Mouse (Mus musculus) gastrocnemius, adult 2 months (tissue): ENCODE measurements around the gene Klhl8. TPM values are rescaled to one million over a fixed set of nuclear protein-coding genes. Genes with fewer than 3 reads are reported as not detected.

Experiments used
- DNase-seq: peaks from one replicate; pipeline ENCODE4 v3.0.0; 2022
- H3K27ac ChIP-seq: fragments of 200-600 bp; 2 replicates; pipeline ENCODE4 v1.8.1; 2022; ENCODE audit warnings: mild to moderate bottlenecking
- H3K4me3 ChIP-seq: fragments of 200-600 bp; 2 replicates; pipeline ENCODE4 v1.8.1; 2022; ENCODE audit warnings: mild to moderate bottlenecking, moderate library complexity
- CTCF ChIP-seq: fragments of 200-600 bp; IDR thresholded peaks from 2 replicates; pipeline ENCODE4 v1.8.1; 2022; ENCODE audit warnings: antibody characterized with exemption, mild to moderate bottlenecking, moderate library complexity
- intact Hi-C: fragments of 180-260 bp; cut with DNase I; formaldehyde crosslinking; loops from one replicate; pipeline ENCODE4 v1.15.1; 2025
- total RNA-seq, 2 experiments: library from RNA; stranded (reverse); gene quantifications; 2 replicates each; pipeline ENCODE4 v1.2.3; 2021

Gene Klhl8
- total RNA-seq, 2 experiments from 2014 or later: 26.1 to 28.6 TPM

GRCm38 (mm10) chr5:103830886-103831285 lies 80.2 kb downstream of the Klhl8 start:
- Histone ChIP-seq H3K27ac (peak overlapping the region; percentile 86), H3K4me3 (peak overlapping the region; percentile 5; the same call in 1 of the 2 replicates)
- no peak for DNase-seq
- intact Hi-C loops: no loop called here
- TF ChIP-seq CTCF: peak; percentile 54

GRCm38 (mm10) chr5:103829158-103829557 lies 81.9 kb downstream of the Klhl8 start:
- Histone ChIP-seq H3K4me3 (no peak overlapping the region), H3K27ac (peak overlapping the region; percentile 86)
- no peak for DNase-seq
- TF ChIP-seq CTCF: no peak
- intact Hi-C loops: loop anchor here (10.0 kb wide), 1 partner anchor 484 kb away; no protein-coding TSS in a partner anchor

GRCm38 (mm10) chr5:103828729-103829128 lies 82.3 kb downstream of the Klhl8 start:
- no peak for DNase-seq

GRCm38 (mm10) chr5:103828304-103828703 lies 82.8 kb downstream of the Klhl8 start:
- H3K4me3 ChIP-seq: no peak overlapping the region
- intact Hi-C loops: loop anchor here (10.0 kb wide), 1 partner anchor 484 kb away; no protein-coding TSS in a partner anchor
- no peak for DNase-seq
- peak overlapping the region; percentile 86 for H3K27ac ChIP-seq
- TF ChIP-seq CTCF: no peak

More at GRCm38 (mm10) chr5:103828729-103829128, 82.3 kb downstream of the Klhl8 start:
- intact Hi-C loops: loop anchor here (10.0 kb wide), 1 partner anchor 484 kb away; no protein-coding TSS in a partner anchor
- TF ChIP-seq CTCF: no peak
- H3K4me3 ChIP-seq: no peak overlapping the region
- H3K27ac ChIP-seq: peak overlapping the region; percentile 86

- no peak for DNase-seq
- intact Hi-C loops: loop anchor here (10.0 kb wide), 1 partner anchor 478 kb away; no protein-coding TSS in a partner anchor
- peak overlapping the region; percentile 13; the same call in 1 of the 2 replicates for H3K27ac ChIP-seq
- TF ChIP-seq CTCF: no peak
- no peak overlapping the region for H3K4me3 ChIP-seq
Measured at GRCm38 (mm10) chr5:103822949-103823348, 88.1 kb downstream of the Klhl8 start.

- peak overlapping the region; percentile 76 for H3K27ac ChIP-seq
- no peak for TF ChIP-seq CTCF
- intact Hi-C loops: loop anchor here (10.0 kb wide), 1 partner anchor 477 kb away; no protein-coding TSS in a partner anchor
- H3K4me3 ChIP-seq: no peak overlapping the region; the same call in 1 of the 2 replicates
- no peak for DNase-seq
Measured at GRCm38 (mm10) chr5:103821500-103822298, 89.4 kb downstream of the Klhl8 start.

- intact Hi-C loops: loop anchor here (10.0 kb wide), 1 partner anchor 476 kb away; no protein-coding TSS in a partner anchor
- no peak for TF ChIP-seq CTCF
- no peak for DNase-seq
- peak overlapping the region; percentile 1; the same call in 1 of the 2 replicates for H3K4me3 ChIP-seq
- peak overlapping the region; percentile 76 for H3K27ac ChIP-seq
Measured at GRCm38 (mm10) chr5:103821062-103821461, 90.0 kb downstream of the Klhl8 start.

GRCm38 (mm10) chr5:103819674-103820073 lies 91.4 kb downstream of the Klhl8 start:
- intact Hi-C loops: loop anchor here (10.0 kb wide), 2 partner anchors 65 to 475 kb away; no protein-coding TSS in a partner anchor
- DNase-seq: no peak
- H3K27ac ChIP-seq: peak overlapping the region; percentile 76; the same call in 1 of the 2 replicates
- no peak for TF ChIP-seq CTCF
- no peak overlapping the region for H3K4me3 ChIP-seq

- intact Hi-C loops: loop anchor here (10.0 kb wide), 1 partner anchor 64 kb away; no protein-coding TSS in a partner anchor
- Histone ChIP-seq H3K4me3 (no peak overlapping the region), H3K27ac (peak overlapping the region; percentile 40; the same call in 1 of the 2 replicates)
- TF ChIP-seq CTCF: no peak
- DNase-seq: no peak
Measured at GRCm38 (mm10) chr5:103818602-103819001, 92.5 kb downstream of the Klhl8 start.

- peak overlapping the region; percentile 62 for H3K27ac ChIP-seq
- DNase-seq: peak; percentile 79
- intact Hi-C loops: loop anchor here (1.0 to 10.0 kb wide), 3 partner anchors 37 to 137 kb away; no protein-coding TSS in a partner anchor
- H3K4me3 ChIP-seq: no peak overlapping the region
- TF ChIP-seq CTCF: peak; percentile 98
Measured at GRCm38 (mm10) chr5:103817754-103818153, 93.3 kb downstream of the Klhl8 start.

GRCm38 (mm10) chr5:103816718-103817117 lies 94.3 kb downstream of the Klhl8 start:
- H3K27ac ChIP-seq: peak overlapping the region; percentile 62; the same call in 1 of the 2 replicates
- intact Hi-C loops: loop anchor here (1.0 to 10.0 kb wide), 3 partner anchors 36 to 136 kb away; no protein-coding TSS in a partner anchor
- no peak overlapping the region for H3K4me3 ChIP-seq
- DNase-seq: no peak
- TF ChIP-seq CTCF: no peak

GRCm38 (mm10) chr5:103815249-103815617 lies 95.8 kb downstream of the Klhl8 start:
- TF ChIP-seq CTCF: no peak
- Histone ChIP-seq H3K4me3 (no peak overlapping the region), H3K27ac (peak overlapping the region; percentile 69)
- no peak for DNase-seq
- intact Hi-C loops: loop anchor here (10.0 kb wide), 1 partner anchor 60 kb away; no protein-coding TSS in a partner anchor
